Mouse (Mus musculus) erythroid progenitor cell, adult 5-6 weeks (primary cell): ENCODE measurements at regions not wholly inside any gene's neighbourhood (a gene's known extent, or its start where the extent isn't known, plus 50 kb on each side); places are given as distances from the start of the nearest gene placed in this dataset.
"Not testable (repeated sequence)": the region's sequence is repeated elsewhere in the genome, so short reads cannot be mapped to it uniquely, and the experiment has no call there.

Experiments
- ATAC-seq: replicated peaks from 2 replicates; pipeline ENCODE4 v1.8.0; 2016; ENCODE audit warnings: moderate number of reproducible peaks, mild to moderate bottlenecking, moderate TSS enrichment, inconsistent platforms; ENCODE audit not compliant: poor library complexity, low FRiP score, severe bottlenecking

DNA sequence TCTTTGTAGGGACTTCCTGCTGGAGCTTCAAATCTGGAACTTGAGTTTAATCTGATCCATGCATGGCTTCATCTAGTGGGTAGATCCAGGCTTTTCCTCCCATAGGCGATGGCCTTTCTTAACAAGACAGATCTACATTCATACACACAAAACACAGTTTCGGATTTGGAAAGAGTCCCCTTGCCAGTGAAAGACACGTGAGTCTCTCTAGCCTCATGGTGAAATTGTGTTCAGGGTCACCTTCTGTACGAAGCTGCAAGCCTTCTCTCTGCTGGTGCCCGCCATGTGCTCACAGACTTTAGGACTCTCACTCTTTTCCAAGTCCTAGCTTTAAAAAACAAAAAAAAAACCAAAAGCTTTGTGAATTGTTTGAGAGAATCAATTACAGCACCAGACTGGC is 51.4 kb upstream of the Dlx2 start:
- ATAC-seq = 0 out of 2 replicates have a peak, but pooled peaks have one; percentile 19

DNA sequence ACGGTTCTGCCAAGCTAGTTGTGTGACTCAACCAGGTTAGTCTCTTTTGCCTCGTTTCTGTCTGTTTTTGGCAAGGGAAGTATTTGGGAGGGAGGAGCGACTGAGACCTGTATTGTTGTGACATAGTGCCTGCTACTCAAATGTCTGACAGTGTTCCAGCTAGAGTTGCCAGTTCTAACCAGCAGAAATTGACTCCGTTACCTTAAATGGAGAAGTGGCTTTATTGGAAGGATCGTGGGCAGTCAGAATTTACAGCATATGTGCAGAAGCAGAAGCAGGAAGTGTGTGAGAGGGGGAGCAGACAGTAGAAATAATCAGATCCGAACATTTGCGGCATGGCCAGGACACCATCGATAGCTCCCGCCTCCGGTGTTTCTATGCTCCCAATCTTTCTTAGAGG is 51.8 kb upstream of the Dlx2 start:
- no peak for ATAC-seq

DNA sequence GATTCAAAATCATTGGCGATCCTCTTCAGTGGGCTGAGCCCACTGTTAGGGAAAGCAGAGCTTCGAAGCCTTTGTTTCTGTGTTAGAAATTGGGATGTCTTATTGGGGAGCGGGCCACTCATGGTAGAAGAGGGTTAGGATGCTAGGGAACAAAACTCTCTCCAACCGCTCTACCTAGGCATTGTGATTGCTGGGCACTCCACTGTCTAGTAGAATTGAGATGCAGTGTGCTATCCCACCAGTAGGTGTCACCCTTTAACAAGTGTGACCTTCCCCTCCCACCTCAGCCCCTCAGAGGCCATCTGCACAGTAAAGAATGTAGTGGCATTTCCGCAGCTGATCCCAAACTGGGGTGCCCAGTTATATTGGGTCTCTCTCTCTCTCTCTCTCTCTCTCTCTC is 52.2 kb upstream of the Dlx2 start:
- ATAC-seq = no peak

DNA sequence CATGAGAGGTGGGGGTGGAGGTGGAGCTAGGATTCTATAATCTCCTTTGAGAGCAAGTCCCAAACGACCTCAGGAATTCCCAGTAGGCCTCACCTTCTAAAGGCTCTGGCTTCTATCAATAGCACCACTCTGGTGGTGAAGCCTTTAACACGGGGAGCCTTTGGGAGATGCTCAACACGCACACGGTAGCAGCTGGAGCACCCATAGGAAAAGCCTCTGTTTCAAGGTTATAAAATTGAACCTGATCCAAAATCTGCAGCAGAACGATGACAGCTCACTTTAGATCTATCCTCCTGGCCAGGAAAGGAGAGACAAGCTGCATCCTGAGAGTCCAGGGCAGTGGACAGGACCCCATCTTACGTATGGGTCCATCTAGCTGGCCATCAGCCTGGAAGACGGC is 53.7 kb upstream of the Dlx2 start:
- no peak for ATAC-seq

DNA sequence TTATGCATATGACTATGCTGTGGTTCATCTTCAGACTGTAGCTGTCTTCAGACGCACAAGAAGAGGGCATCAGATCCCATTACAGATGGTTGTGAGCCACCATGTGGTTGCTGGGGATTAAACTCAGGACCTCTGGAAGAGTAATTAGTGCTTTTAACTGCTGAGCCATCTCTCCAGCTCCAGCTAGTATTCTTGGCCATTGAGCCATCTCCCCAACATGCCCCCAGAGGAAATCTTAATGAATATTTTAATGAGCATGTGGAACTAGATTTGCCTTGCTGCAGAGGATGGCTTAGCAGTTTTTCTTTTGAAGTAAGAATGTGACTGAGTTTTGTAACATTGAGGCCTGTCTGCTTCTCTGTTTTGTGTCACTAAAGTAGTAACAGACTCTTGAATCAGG is 54.4 kb upstream of the Dlx2 start:
- ATAC-seq = no peak

DNA sequence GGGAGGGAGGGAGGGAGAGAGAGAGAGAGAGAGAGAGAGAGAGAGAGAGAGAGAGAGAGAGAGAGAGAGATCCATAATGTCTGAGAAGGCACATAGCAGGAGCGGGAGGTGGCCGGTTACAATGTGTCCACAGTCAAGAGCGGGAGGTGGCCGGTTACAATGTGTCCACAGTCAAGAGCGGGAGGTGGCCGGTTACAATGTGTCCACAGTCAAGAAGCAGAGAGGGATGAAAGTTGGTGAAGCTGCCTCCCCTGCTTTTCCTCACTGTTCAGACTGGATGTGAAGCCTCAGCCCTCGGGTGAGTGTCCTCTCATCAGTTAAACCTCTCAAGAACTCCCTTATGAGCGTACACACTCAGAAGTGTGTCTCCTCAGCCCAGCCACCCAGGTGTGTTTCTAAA is 57.2 kb upstream of the Dlx2 start:
- ATAC-seq = not testable (repeated sequence)

DNA sequence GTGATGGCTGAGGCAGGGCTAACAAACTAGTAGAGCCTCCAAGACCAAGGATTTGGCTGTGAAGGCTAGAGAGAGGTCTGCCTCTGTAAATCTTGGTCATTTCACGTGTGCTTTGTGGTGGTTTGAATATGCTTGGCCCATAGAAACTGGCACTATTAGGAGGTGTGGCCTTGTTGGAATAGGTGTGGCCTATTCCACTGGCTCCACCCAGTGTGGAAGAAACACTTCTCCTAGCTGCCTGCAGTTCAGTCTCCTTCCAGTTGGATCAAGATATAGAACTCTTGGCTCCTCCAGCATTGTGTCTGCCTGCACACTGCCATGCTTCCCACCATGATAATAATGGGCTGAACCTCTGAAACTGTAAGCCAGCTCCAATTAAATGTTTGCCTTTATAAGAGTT is 59.1 kb upstream of the Dlx2 start:
- no peak for ATAC-seq

DNA sequence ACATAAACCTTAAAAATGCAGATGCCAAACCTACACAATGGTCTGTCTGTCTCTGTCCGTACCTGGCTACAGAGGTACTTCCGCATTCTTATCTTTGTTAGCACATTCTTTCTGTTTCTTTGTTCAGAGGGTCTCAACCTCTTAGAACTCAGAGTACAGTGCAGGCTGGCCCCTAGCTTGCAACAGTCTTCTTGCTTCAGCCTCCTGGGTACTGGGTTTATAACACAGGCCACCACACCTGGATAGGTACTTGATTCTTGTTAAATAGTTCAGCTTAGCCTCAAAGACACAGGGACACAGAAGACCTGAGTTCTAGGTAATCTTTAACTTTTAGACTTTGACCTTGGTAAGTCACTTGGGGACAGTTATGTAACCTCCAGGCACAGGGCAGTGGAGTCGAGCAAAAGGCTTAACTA is 60.5 kb upstream of the Dlx2 start:
- ATAC-seq = no peak

DNA sequence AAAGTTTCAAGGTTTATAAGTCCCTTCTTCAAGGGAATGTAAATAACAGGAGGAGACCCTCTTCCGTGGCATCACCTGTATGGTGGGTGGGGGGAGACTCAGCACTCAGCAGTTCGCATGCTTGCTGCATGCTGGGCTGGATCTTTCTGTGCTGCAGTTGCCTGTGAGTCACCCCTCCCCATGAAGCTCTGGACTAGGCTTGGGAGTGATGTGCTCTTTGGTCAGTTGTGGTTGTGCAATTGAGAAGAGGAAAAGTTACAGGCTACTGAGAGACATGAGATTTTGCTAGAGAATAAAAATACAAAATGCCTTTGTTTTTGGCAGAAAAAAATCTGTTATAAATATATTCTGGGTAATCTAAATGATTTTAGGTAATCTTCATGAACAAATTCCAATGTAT is 66.7 kb upstream of the Dlx2 start:
- ATAC-seq = no peak

DNA sequence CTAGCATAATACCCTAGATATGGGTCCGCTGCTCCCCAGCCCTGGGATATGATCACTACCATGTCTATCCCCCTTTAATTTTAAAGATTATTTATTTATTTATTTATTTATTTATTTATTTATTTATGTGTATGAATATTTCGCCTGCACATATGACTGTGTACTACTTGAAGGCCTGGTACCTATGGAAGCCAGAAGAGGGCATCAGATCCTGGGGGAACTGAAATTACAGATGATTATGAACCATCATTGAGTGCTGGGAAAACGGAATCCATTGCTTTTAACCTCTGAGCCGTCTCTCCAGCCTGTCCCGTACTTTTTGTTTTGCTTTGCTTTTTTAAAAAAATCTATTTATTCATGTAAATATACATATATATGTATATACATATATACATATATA is 70.0 kb upstream of the Dlx2 start:
- ATAC-seq = no peak

DNA sequence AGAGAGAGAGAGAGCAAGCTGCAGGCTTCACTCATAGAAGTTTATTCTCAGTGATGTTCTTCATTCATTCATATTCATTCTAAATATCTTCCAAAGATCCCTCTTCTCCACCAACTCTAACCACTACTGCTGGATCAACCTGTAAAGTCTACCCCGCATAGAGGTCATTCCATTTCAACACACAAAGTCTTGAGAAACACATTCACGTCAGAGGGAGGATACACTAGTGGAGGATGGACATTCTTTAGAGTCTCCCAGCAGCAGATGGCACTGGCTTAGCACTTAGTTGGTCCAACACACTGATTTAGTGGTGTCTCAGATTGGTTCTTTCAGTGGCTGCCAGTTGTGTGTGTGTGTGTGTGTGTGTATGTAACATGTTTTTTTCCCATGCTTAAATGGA is 74.9 kb upstream of the Dlx2 start:
- no peak for ATAC-seq

DNA sequence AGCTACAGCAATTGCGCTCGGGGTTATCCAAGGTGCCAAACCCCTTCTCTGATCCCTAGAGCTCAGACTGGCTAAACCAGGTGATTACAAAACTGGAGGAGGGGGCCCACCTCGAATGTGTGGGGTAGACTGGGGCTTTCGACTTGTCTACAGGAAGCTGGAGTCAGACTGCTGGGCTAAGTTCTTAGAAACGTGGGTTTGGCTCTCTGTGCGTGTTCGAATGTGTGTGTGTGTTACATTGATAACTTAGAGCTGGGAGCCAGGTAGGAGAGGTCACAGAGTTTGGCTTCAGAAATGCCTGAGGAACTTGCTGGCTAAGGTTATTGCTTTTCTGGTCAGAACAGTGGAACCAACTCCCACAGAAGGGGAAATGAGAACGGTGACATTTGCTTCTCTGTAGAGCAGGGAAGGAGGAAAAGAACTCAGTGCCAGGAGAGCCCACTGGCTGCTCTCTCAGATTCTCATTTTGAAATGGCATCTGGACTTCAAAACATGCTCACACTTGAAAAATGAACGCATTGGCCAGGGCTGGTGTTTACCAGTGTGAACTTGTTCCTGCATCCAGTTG is 76.1 kb upstream of the Dlx2 start:
- ATAC-seq = no peak

DNA sequence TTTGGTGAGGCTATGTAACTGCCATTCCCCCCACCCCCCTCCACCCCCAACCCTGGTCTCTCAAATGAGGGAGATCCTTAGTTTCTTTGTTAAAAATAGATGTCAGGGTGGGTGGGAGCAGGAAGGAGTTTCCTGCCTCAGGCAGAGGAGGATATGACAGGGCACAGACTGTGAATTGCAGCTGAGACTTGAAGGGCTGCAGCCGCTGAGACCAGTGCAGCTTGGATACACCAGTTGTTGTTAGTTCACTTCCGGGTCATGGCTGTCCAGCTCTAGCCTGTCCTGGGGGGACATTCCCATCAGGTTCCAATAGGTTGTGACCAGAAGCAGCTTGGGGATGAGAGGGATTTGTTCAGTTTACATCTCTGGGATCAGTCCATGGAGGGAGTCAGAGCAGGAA is 76.6 kb upstream of the Dlx2 start:
- no peak for ATAC-seq

DNA sequence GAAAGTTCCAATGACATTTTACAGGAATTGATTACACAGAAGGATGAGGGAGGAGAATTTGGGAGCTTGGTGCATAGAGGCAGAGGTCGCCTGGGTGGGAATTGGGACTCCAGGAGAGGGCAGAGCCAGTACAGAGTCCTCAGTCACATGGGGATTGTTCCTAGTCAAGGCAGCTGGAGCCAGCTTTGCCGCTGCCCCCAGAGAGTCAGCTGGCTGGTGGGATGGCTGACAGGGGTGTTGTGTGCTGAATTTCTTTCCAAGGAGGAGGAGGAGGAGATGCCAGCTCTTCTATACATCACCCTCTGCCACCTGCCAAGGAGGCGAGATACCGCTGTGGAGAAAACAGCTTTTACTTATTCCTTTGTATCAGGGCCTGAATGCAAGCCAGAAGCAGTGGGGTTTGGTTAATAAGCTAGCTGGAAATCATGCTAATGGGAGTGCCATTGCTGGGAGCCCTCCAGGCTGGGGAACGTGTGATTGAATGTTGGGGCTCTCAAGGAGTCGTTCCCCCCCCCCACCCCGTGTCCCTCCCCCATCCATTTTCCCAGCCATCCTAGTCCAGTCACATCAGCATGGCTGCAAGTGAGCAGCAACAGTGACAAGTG is 78.8 kb upstream of the Dlx2 start:
- no peak for ATAC-seq

DNA sequence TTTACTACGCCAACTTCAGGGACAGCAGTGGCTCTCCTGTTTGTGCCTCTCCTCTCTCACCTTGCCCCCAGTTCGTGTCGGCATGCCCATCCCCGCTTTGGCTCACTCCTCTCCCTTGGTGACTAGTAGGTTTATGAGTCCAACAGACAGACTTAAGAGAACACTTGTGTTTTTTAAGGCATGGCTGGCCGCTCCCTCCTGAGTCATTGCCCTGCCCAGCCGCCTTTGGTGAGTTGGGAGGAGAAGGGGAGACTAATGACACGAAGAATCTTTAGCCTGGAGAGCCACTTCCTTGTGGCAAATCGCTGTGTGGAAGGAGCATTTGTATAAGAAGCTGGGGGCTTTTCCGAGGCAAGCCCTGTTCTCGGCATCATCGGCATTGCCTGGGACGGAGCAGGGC is 79.8 kb upstream of the Dlx2 start:
- no peak for ATAC-seq

DNA sequence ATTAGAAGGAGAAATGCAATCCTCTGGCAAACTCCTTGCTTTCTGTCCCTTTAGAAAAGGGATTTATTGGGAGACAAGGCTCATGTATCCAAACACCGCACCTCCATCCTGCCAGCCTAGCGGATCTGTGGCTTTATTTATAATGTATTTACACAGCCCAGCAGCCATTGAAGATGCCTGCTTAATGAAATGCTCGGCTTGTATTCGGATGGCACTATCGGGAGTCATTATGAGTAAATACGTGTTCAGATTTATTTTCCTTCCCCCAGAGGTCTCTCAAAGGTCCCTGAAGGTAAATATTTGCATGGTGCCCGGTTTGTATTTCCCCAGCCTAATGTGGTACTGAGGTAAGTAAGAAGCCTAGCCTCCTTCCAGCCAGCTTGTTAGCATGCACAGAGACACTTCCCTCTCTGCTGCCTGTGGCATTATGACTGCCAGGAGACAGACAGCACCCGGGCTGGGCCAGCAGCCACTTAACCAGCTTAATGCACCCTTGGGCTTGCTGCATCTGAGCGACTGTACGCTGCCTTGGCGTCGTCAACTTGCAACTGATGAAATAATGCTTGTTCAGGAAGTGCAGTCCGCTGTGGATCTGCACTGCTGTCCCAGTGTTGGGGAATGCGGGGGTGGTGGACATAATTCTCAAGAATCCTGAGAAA is 80.7 kb upstream of the Dlx2 start:
- no peak for ATAC-seq

DNA sequence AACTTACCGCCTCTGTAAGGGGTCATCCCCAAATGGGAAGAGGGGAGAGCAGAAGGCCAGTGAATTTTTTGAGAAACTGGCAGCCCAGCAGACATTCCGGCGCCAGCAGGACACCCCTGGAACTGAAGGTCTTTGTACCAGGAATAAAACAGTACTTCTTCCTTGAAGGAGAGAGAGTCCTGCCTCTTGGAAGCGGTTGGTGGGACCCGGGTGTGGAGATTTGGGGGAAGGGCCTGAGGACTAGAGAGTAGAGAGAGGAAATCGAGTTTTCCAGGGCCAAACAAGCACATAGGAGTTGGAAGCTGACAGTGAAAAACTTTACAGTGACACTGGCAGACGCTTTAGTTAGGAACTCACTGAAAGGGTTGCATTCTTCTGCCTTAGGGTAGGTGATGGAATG is 82.3 kb upstream of the Dlx2 start:
- ATAC-seq = no peak

DNA sequence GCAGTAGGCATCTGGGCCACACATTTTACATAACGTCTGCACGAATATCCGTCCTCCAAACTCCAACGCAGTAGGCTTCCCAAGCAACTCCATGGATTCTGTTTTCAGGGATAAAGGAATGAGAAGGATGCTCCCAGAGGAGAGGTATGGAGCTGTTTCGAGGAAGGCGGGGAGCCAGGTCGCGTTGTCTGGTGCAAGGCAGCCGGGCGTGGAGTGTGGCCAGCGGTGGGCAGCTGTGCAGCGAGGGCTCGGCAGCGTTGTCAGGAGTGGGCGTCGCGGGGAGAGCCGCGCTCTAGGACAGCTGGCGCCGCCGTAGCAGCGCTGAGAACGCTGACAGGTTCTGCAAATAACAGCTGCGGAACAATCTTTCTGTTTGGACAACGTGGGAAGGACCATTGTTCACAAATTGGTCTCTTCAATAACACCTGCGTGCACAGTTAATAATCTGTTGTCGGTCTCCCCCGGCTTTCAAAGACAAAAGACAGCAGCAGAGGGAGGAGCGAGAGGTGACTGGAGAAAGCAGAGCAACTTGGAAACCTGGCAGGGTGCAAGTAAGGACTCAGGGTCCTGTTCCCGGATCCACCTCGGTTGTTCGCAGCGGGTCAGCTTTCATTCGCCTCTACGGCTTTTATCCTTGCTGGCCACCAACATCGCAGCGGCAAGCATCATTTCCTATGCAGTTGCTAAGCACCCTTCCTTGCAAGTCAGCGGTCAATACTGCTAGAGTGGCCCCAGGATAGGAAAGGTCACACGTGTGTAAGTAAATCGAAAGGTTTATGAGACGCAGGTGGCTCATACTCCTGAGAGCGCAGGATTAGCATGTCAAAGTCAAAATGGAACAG is 83.0 kb upstream of the Dlx2 start:
- no peak for ATAC-seq

DNA sequence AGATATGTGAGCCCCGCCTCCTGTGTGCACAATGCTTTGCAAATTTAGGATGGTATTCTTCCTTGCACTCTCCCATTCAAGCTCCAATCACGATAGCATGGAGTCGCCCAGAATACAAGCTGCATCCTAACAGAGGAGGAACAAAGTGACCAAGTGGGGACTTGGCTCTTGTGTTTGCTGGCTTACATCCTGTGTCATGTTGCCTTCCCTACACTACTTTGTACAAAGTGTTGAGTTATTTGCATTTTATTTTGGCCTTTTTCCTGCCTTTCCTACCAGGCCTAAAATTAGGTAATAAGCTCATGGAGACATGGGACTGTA is 83.5 kb upstream of the Dlx2 start:
- ATAC-seq = no peak

DNA sequence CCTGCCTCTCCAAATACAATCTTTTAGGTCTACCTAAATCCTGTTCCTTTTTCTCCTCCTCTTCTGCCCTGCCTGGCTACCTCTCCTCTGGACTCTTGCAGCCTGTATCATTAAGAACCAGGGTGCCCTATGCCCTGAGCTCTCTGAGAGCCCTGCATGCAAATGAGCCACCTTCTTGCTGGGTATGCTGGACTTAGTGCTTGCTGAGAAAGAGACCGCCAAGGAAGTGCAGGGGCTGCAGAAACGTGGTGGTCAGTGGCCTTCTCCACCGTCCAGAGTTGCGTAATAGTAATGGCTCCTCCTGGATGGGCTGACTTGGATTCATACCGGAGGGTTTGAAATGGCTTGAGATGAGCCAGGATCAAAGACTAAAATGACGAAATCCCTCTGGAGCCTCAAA is 86.9 kb upstream of the Dlx2 start:
- no peak for ATAC-seq

DNA sequence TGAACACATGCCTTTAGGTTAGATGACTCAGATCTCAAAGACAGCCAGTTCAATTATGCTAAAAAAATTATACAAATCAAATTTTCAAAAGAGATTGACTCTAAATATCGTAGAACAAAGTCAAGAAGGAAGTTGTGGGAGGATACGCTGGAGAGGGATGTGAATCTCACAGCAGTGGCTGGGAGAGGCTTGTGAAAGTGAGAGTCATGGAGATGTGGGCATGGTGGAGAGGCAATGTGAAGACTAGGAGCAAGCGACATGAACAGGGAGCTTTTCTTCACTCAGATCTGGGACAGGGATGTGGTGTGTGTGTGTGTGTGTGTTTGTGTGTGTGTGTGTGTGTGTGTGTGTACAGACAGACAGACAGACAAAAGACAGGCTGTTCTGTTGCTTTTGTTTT is 87.9 kb upstream of the Dlx2 start:
- ATAC-seq = no peak
